Mouse (Mus musculus): ENCODE results near the gene Plcd3. TPM values are rescaled to one million over a fixed set of nuclear protein-coding genes. Genes with fewer than 3 reads are reported as not detected.
A peak's percentile ranks its signal among the peaks of the same experiment; 100 is the strongest.

Plcd3 gene
- polyA plus RNA-seq, 1 experiment from 2014 or later: 0.86 TPM

- H3K36me3 ChIP-seq (ENCODE audit: control insufficient read depth, insufficient read depth, low read length): no peaks in the 10 kb centered on the region
- peak overlapping the region; percentile 79 for H3K9ac ChIP-seq (ENCODE audit: low read length)
- peaks cover 14% of the 10 kb centered on the region; the same call in 1 of the 2 replicates for H3K27me3 ChIP-seq (ENCODE audit: control insufficient read depth, insufficient read depth, low read length)
- peak overlapping the region; percentile 71 for H3K4me2 ChIP-seq (ENCODE audit: low read depth, low read length, severe bottlenecking)
- peak overlapping the region; percentile 51 for H3K4me3 ChIP-seq (ENCODE audit: low read depth, low read length)
- WGBS: under 1% methylated on average over 34 of the region's 34 CpGs
- H3K9me3 ChIP-seq (ENCODE audit: control insufficient read depth, low read length): no peaks in the 10 kb centered on the region
- peak overlapping the region; percentile 58 for H3K27ac ChIP-seq (ENCODE audit: low read depth, low read length)
- peak; percentile 87 for DNase-seq (ENCODE audit: low spot score)
- peaks cover 24% of the 10 kb centered on the region for H3K4me1 ChIP-seq (replicated peaks; ENCODE audit: control insufficient read depth, insufficient read depth, low read length)
- peak; percentile 79 for ATAC-seq (replicated peaks; ENCODE audit: low FRiP score)
These were observed 13.9 kb upstream of the Plcd3 start for GRCm38 (mm10) chr11:103115163-103116007.

GRCm38 (mm10) chr11:103114270-103114943 lies 12.9 kb upstream of the Plcd3 start:
- Histone ChIP-seq H3K4me1 (replicated peaks; ENCODE audit: control insufficient read depth, insufficient read depth, low read length) (peaks cover 24% of the 10 kb centered on the region), H3K4me2 (ENCODE audit: low read depth, low read length, severe bottlenecking) (peak overlapping the region; percentile 71), H3K9ac (ENCODE audit: low read length) (peak overlapping the region; percentile 79), H3K4me3 (ENCODE audit: low read depth, low read length) (peak overlapping the region; percentile 51), H3K27me3 (ENCODE audit: control insufficient read depth, insufficient read depth, low read length) (peaks cover 14% of the 10 kb centered on the region; the same call in 1 of the 2 replicates), H3K36me3 (ENCODE audit: control insufficient read depth, insufficient read depth, low read length) (no peaks in the 10 kb centered on the region), H3K9me3 (ENCODE audit: control insufficient read depth, low read length) (no peaks in the 10 kb centered on the region), H3K27ac (ENCODE audit: low read depth, low read length) (no peak overlapping the region)
- 84% methylated on average over 11 of the region's 11 CpGs for WGBS
- DNase-seq (ENCODE audit: low spot score): no peak
- no peak for ATAC-seq (replicated peaks; ENCODE audit: low FRiP score)

- peaks cover 14% of the 10 kb centered on the region; the same call in 1 of the 2 replicates for H3K27me3 ChIP-seq (ENCODE audit: control insufficient read depth, insufficient read depth, low read length)
- no peaks in the 10 kb centered on the region for H3K9me3 ChIP-seq (ENCODE audit: control insufficient read depth, low read length)
- no peak overlapping the region for H3K4me2 ChIP-seq (ENCODE audit: low read depth, low read length, severe bottlenecking)
- ATAC-seq (replicated peaks; ENCODE audit: low FRiP score): no peak
- H3K4me1 ChIP-seq (replicated peaks; ENCODE audit: control insufficient read depth, insufficient read depth, low read length): peaks cover 24% of the 10 kb centered on the region
- no peak overlapping the region for H3K9ac ChIP-seq (ENCODE audit: low read length)
- no peak overlapping the region for H3K27ac ChIP-seq (ENCODE audit: low read depth, low read length)
- DNase-seq (ENCODE audit: low spot score): no peak
- 80% methylated on average over 4 of the region's 4 CpGs for WGBS
- H3K36me3 ChIP-seq (ENCODE audit: control insufficient read depth, insufficient read depth, low read length): no peaks in the 10 kb centered on the region
- H3K4me3 ChIP-seq (ENCODE audit: low read depth, low read length): no peak overlapping the region
These were observed 12.3 kb upstream of the Plcd3 start for GRCm38 (mm10) chr11:103113771-103114170.

- H3K27ac ChIP-seq (ENCODE audit: low read depth, low read length): no peak overlapping the region
- ATAC-seq (replicated peaks; ENCODE audit: low FRiP score) (no peak), DNase-seq (ENCODE audit: low spot score) (no peak)
- no peaks in the 10 kb centered on the region for H3K9me3 ChIP-seq (ENCODE audit: control insufficient read depth, low read length)
- H3K4me1 ChIP-seq (replicated peaks; ENCODE audit: control insufficient read depth, insufficient read depth, low read length): peaks cover 20% of the 10 kb centered on the region
- no peak overlapping the region for H3K9ac ChIP-seq (ENCODE audit: low read length)
- no peak overlapping the region for H3K4me3 ChIP-seq (ENCODE audit: low read depth, low read length)
- no peak overlapping the region for H3K4me2 ChIP-seq (ENCODE audit: low read depth, low read length, severe bottlenecking)
- no peaks in the 10 kb centered on the region for H3K36me3 ChIP-seq (ENCODE audit: control insufficient read depth, insufficient read depth, low read length)
- 26% methylated on average over 12 of the region's 12 CpGs for WGBS
- peaks cover 14% of the 10 kb centered on the region; the same call in 1 of the 2 replicates for H3K27me3 ChIP-seq (ENCODE audit: control insufficient read depth, insufficient read depth, low read length)
These were observed 11.5 kb upstream of the Plcd3 start for GRCm38 (mm10) chr11:103113005-103113404.

GRCm38 (mm10) chr11:103112552-103112912 lies 11.1 kb upstream of the Plcd3 start:
- H3K27ac ChIP-seq (ENCODE audit: low read depth, low read length): no peak overlapping the region
- H3K4me3 ChIP-seq (ENCODE audit: low read depth, low read length): peak overlapping the region; percentile 22; the same call in 1 of the 2 replicates
- no peaks in the 10 kb centered on the region for H3K36me3 ChIP-seq (ENCODE audit: control insufficient read depth, insufficient read depth, low read length)
- H3K4me1 ChIP-seq (replicated peaks; ENCODE audit: control insufficient read depth, insufficient read depth, low read length): peaks cover 18% of the 10 kb centered on the region
- peaks cover 14% of the 10 kb centered on the region; the same call in 1 of the 2 replicates for H3K27me3 ChIP-seq (ENCODE audit: control insufficient read depth, insufficient read depth, low read length)
- WGBS: 6% methylated on average over 9 of the region's 9 CpGs
- ATAC-seq (replicated peaks; ENCODE audit: low FRiP score): no peak
- no peak for DNase-seq (ENCODE audit: low spot score)
- H3K4me2 ChIP-seq (ENCODE audit: low read depth, low read length, severe bottlenecking): peak overlapping the region; percentile 54; the same call in 1 of the 2 replicates
- no peaks in the 10 kb centered on the region for H3K9me3 ChIP-seq (ENCODE audit: control insufficient read depth, low read length)
- H3K9ac ChIP-seq (ENCODE audit: low read length): peak overlapping the region; percentile 10; the same call in 1 of the 2 replicates

GRCm38 (mm10) chr11:103111881-103112551 lies 10.6 kb upstream of the Plcd3 start:
- under 1% methylated on average over 28 of the region's 28 CpGs for whole genome bisulfite sequencing
- Histone ChIP-seq H3K36me3 (ENCODE audit: control insufficient read depth, insufficient read depth, low read length) (no peaks in the 10 kb centered on the region), H3K9me3 (ENCODE audit: control insufficient read depth, low read length) (no peaks in the 10 kb centered on the region), H3K27me3 (ENCODE audit: control insufficient read depth, insufficient read depth, low read length) (peaks cover 14% of the 10 kb centered on the region; the same call in 1 of the 2 replicates), H3K4me3 (ENCODE audit: low read depth, low read length) (peak overlapping the region; percentile 22), H3K9ac (ENCODE audit: low read length) (peak overlapping the region; percentile 10), H3K4me1 (replicated peaks; ENCODE audit: control insufficient read depth, insufficient read depth, low read length) (peaks cover 18% of the 10 kb centered on the region), H3K4me2 (ENCODE audit: low read depth, low read length, severe bottlenecking) (peak overlapping the region; percentile 54), H3K27ac (ENCODE audit: low read depth, low read length) (no peak overlapping the region)
- DNase-seq (ENCODE audit: low spot score) (no peak), ATAC-seq (replicated peaks; ENCODE audit: low FRiP score) (no peak)

GRCm38 (mm10) chr11:103111301-103111700 lies 9.8 kb upstream of the Plcd3 start:
- H3K36me3 ChIP-seq (ENCODE audit: control insufficient read depth, insufficient read depth, low read length): no peaks in the 10 kb centered on the region
- H3K9ac ChIP-seq (ENCODE audit: low read length): no peak overlapping the region; the same call in 1 of the 2 replicates
- H3K4me1 ChIP-seq (replicated peaks; ENCODE audit: control insufficient read depth, insufficient read depth, low read length): peaks cover 16% of the 10 kb centered on the region
- no peak for ATAC-seq (replicated peaks; ENCODE audit: low FRiP score)
- peak overlapping the region; percentile 22; the same call in 1 of the 2 replicates for H3K4me3 ChIP-seq (ENCODE audit: low read depth, low read length)
- peaks cover 14% of the 10 kb centered on the region; the same call in 1 of the 2 replicates for H3K27me3 ChIP-seq (ENCODE audit: control insufficient read depth, insufficient read depth, low read length)
- no peak for DNase-seq (ENCODE audit: low spot score)
- no peak overlapping the region for H3K4me2 ChIP-seq (ENCODE audit: low read depth, low read length, severe bottlenecking)
- no peaks in the 10 kb centered on the region for H3K9me3 ChIP-seq (ENCODE audit: control insufficient read depth, low read length)
- no peak overlapping the region for H3K27ac ChIP-seq (ENCODE audit: low read depth, low read length)
- WGBS: 16% methylated on average over 10 of the region's 10 CpGs

- H3K4me1 ChIP-seq (replicated peaks; ENCODE audit: control insufficient read depth, insufficient read depth, low read length): peaks cover 11% of the 10 kb centered on the region
- H3K27me3 ChIP-seq (ENCODE audit: control insufficient read depth, insufficient read depth, low read length): peaks cover 14% of the 10 kb centered on the region
These were observed 4.9 kb upstream of the Plcd3 start for GRCm38 (mm10) chr11:103106386-103106785.

More at GRCm38 (mm10) chr11:103106386-103106785, 4.9 kb upstream of the Plcd3 start:
- Histone ChIP-seq H3K27ac (ENCODE audit: low read depth, low read length) (no peak overlapping the region), H3K9ac (ENCODE audit: low read length) (no peak overlapping the region), H3K9me3 (ENCODE audit: control insufficient read depth, low read length) (no peaks in the 10 kb centered on the region), H3K4me3 (ENCODE audit: low read depth, low read length) (no peak overlapping the region), H3K36me3 (ENCODE audit: control insufficient read depth, insufficient read depth, low read length) (no peaks in the 10 kb centered on the region), H3K4me2 (ENCODE audit: low read depth, low read length, severe bottlenecking) (no peak overlapping the region)
- DNase-seq (ENCODE audit: low spot score) (no peak), ATAC-seq (replicated peaks; ENCODE audit: low FRiP score) (no peak)
- 59% methylated on average over 4 of the region's 4 CpGs for WGBS

Data from forebrain, embryonic 11.5 days (tissue).